Mouse (Mus musculus): ENCODE data around the gene Sema4b.

- no peak for TF ChIP-seq CTCF (IDR thresholded peaks at IDR 0.05; ENCODE audit: low read depth)
- TF ChIP-seq EP300 (IDR thresholded peaks at IDR 0.05; ENCODE audit: low read depth), result no peak
Observed at GRCm38 (mm10) chr7:80177438-80177837, 9.2 kb upstream of the Sema4b start.

Measured in heart, postnatal 0 days (tissue).